In the genomic region with DNA sequence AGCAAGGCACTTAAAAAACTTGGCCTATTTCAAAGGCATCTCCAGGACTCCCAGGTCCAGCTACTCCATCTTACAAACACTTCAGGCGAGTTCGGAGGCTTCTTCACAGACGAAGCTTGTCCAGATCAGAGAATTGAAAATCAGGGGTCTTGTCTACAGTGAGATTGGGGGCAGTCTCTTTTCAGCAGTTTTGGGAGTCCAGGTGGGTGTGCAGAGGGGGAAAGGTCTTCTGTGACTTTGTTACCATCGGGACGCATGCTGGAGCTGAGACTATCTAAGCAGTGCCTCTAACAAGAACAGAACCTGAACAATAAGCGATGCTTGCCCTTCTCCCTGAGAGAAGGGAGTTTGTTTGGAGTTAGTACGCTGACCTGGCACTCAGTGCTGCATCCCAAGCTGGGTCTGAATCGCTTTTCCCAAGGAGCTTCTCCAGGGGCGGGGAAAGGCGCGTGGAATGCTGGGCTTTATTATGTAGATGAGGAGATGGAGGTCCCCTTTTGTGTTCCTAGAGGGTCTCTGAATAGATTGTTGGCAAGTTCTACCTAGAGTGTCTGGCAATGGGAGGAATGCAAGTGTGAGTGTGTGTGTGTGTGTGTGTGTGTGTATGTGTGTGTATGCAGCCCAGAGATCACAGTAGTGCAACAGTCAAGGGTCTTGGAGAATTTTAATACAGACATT, we compare ENCODE assay signal across 16 mouse cellular contexts. TPM values are rescaled to one million over a fixed set of nuclear protein-coding genes. Genes with fewer than 3 reads are reported as not detected.
A peak's percentile ranks its signal among the peaks of the same experiment; 100 is the strongest.
DNase-seq lines count a peak whose midpoint lies in the region; ATAC-seq lines count a peak whose summit lies in the region.
"Had no signal": no experiment of that assay in that cellular context is flagged by ENCODE, and none has a peak within 500 bp of the region (broad histone marks: within the 10 kb centered on the region; RNA-seq: fewer than 3 reads in every experiment).

No protein-coding gene starts in this region.

- peak overlapping the region; percentile 51 for H3K27ac ChIP-seq in embryonic facial prominence, embryonic 10.5 days (replicated peaks)
- peak overlapping the region; percentile 62 for H3K27ac ChIP-seq in hindbrain, embryonic 12.5 days
- H3K27ac ChIP-seq in midbrain, embryonic 16.5 days (ENCODE audit: low read length), result no peak overlapping the region
- no peak overlapping the region for H3K27ac ChIP-seq in intestine, embryonic 16.5 days (ENCODE audit: low read length)
- H3K27ac ChIP-seq: embryonic facial prominence, embryonic 12.5 days; lung, embryonic 15.5 days had no signal

- H3K4me2 ChIP-seq in hindbrain, embryonic 12.5 days (replicated peaks), result peak overlapping the region; percentile 17; the same call in 1 of the 2 replicates
- no peak overlapping the region for H3K4me2 ChIP-seq in midbrain, embryonic 16.5 days (ENCODE audit: low read length)
- no peak overlapping the region for H3K4me2 ChIP-seq in intestine, embryonic 16.5 days (ENCODE audit: low read depth, low read length)
- H3K4me2 ChIP-seq: embryonic facial prominence, embryonic 12.5 days; lung, embryonic 15.5 days had no signal

- 41% methylated on average over 11 of the region's 11 CpGs for WGBS in embryonic facial prominence, embryonic 10.5 days
- WGBS in hindbrain, embryonic 12.5 days, result 27% methylated on average over 11 of the region's 11 CpGs
- WGBS in midbrain, embryonic 16.5 days, result 19% methylated on average over 11 of the region's 11 CpGs
- WGBS in intestine, embryonic 16.5 days, result 61% methylated on average over 11 of the region's 11 CpGs

- peaks cover 11% of the 10 kb centered on the region; the same call in 1 of the 2 replicates for H3K4me1 ChIP-seq in embryonic facial prominence, embryonic 10.5 days
- H3K4me1 ChIP-seq in hindbrain, embryonic 12.5 days, result peaks cover 9% of the 10 kb centered on the region; the same call in 1 of the 2 replicates
- no peaks in the 10 kb centered on the region for H3K4me1 ChIP-seq in midbrain, embryonic 16.5 days (ENCODE audit: control insufficient read depth, insufficient read depth, low read length)
- H3K4me1 ChIP-seq in intestine, embryonic 16.5 days (ENCODE audit: control insufficient read depth, insufficient read depth, low read length), result no peaks in the 10 kb centered on the region
- H3K4me1 ChIP-seq: embryonic facial prominence, embryonic 12.5 days; lung, embryonic 15.5 days had no signal

- H3K9ac ChIP-seq in hindbrain, embryonic 12.5 days, result no peak overlapping the region
- H3K9ac ChIP-seq in midbrain, embryonic 16.5 days (ENCODE audit: low read depth, low read length), result no peak overlapping the region
- H3K9ac ChIP-seq in intestine, embryonic 16.5 days (ENCODE audit: low read depth, low read length), result no peak overlapping the region
- H3K9ac ChIP-seq: embryonic facial prominence, embryonic 12.5 days; lung, embryonic 15.5 days had no signal

- H3K36me3 ChIP-seq in embryonic facial prominence, embryonic 10.5 days (replicated peaks), result no peaks in the 10 kb centered on the region
- no peaks in the 10 kb centered on the region for H3K36me3 ChIP-seq in hindbrain, embryonic 12.5 days
- H3K36me3 ChIP-seq in midbrain, embryonic 16.5 days (ENCODE audit: control insufficient read depth, insufficient read depth, low read length), result no peaks in the 10 kb centered on the region
- H3K36me3 ChIP-seq in intestine, embryonic 16.5 days (ENCODE audit: control insufficient read depth, insufficient read depth, low read length), result no peaks in the 10 kb centered on the region
- H3K36me3 ChIP-seq: embryonic facial prominence, embryonic 12.5 days; lung, embryonic 15.5 days had no signal

- H3K4me3 ChIP-seq in embryonic facial prominence, embryonic 10.5 days, result no peak overlapping the region
- no peak overlapping the region for H3K4me3 ChIP-seq in hindbrain, embryonic 12.5 days
- no peak overlapping the region for H3K4me3 ChIP-seq in midbrain, embryonic 16.5 days (ENCODE audit: low read depth, low read length)
- no peak overlapping the region for H3K4me3 ChIP-seq in intestine, embryonic 16.5 days (ENCODE audit: low read length)
- H3K4me3 ChIP-seq: embryonic facial prominence, embryonic 12.5 days; lung, embryonic 15.5 days had no signal

- no peaks in the 10 kb centered on the region for H3K27me3 ChIP-seq in embryonic facial prominence, embryonic 10.5 days (replicated peaks; ENCODE audit: low read depth, poor library complexity, severe bottlenecking)
- H3K27me3 ChIP-seq in hindbrain, embryonic 12.5 days, result no peaks in the 10 kb centered on the region
- H3K27me3 ChIP-seq in midbrain, embryonic 16.5 days (ENCODE audit: control insufficient read depth, insufficient read depth, low read depth, low read length), result no peaks in the 10 kb centered on the region
- no peaks in the 10 kb centered on the region for H3K27me3 ChIP-seq in intestine, embryonic 16.5 days (replicated peaks; ENCODE audit: control insufficient read depth, insufficient read depth, low read length)
- H3K27me3 ChIP-seq: embryonic facial prominence, embryonic 12.5 days; lung, embryonic 15.5 days had no signal

- no peaks in the 10 kb centered on the region; the same call in 1 of the 2 replicates for H3K9me3 ChIP-seq in embryonic facial prominence, embryonic 10.5 days
- H3K9me3 ChIP-seq in hindbrain, embryonic 12.5 days (replicated peaks), result no peaks in the 10 kb centered on the region
- H3K9me3 ChIP-seq in midbrain, embryonic 16.5 days (replicated peaks; ENCODE audit: control insufficient read depth, low read length, poor library complexity, severe bottlenecking), result no peaks in the 10 kb centered on the region; the same call in 1 of the 2 replicates
- H3K9me3 ChIP-seq in intestine, embryonic 16.5 days (ENCODE audit: control insufficient read depth, low read length), result no peaks in the 10 kb centered on the region
- H3K9me3 ChIP-seq: embryonic facial prominence, embryonic 12.5 days; lung, embryonic 15.5 days had no signal

- peak; percentile 91 for ATAC-seq in hindbrain, embryonic 12.5 days (ENCODE audit: low FRiP score)
- peak; percentile 72 for ATAC-seq in midbrain, embryonic 16.5 days
- no peak for ATAC-seq in intestine, embryonic 16.5 days

- peak; percentile 97 for DNase-seq in ES-CJ7 (ENCODE audit: low read depth, low spot score)
- peak; percentile 26 for DNase-seq in embryonic facial prominence, embryonic 10.5 days (ENCODE audit: low spot score)
- no peak for DNase-seq in adrenal gland, adult (ENCODE audit: inconsistent age in 2 of 2, low spot score in 1 of 2)
- no peak for DNase-seq in cerebellum, adult 9-11 months
- DNase-seq in lung, adult 18-20 months, result no peak
- DNase-seq: adrenal gland, postnatal 14 days; cerebellum, adult 11 months; heart, postnatal 4 days; kidney, postnatal 10 days; layer of hippocampus, postnatal 36 days; thymus, postnatal 25 days had no signal

RNA-seq across cellular contexts. Expression of a gene that starts 55.2 kb away (rescaled TPM):
- 73.3 and 89.6 TPM in 2 replicates for polyA plus RNA-seq in embryonic facial prominence, embryonic 10.5 days (2016; fragmentation: Nextera tagmentation; extraction: Ambion mirVana)
- 173 and 204 TPM in 2 replicates for polyA plus RNA-seq in hindbrain, embryonic 12.5 days (2016; fragmentation: Nextera tagmentation; extraction: Ambion mirVana)
- 34.6 and 35.5 TPM in 2 replicates for polyA plus RNA-seq in midbrain, embryonic 16.5 days (2015; fragmentation: Nextera tagmentation; extraction: Ambion mirVana)
- 76.1 and 84.7 TPM in 2 replicates for polyA plus RNA-seq in intestine, embryonic 16.5 days (2015; fragmentation: Nextera tagmentation; extraction: Ambion mirVana)

Comparison
In these comparisons a context has a peak if more than half of its experiments do, and no peak if none do; other contexts are left out.
1. DNase-seq: peak in ES-CJ7 (single experiment) and embryonic facial prominence, embryonic 10.5 days (single experiment); none in adrenal gland, adult (0 of 2), cerebellum, adult 9-11 months (single experiment) and lung, adult 18-20 months (0 of 2).
2. H3K27ac ChIP-seq: peak in embryonic facial prominence, embryonic 10.5 days (single experiment) and hindbrain, embryonic 12.5 days (single experiment); none in midbrain, embryonic 16.5 days (single experiment) and intestine, embryonic 16.5 days (single experiment).